ENCODE assay signal across 8 mouse cellular contexts in genomic region chr7:39544242-39545111, GRCm38 (mm10). TPM values are rescaled to one million over a fixed set of nuclear protein-coding genes. Genes with fewer than 3 reads are reported as not detected.
DNase-seq lines count a peak whose midpoint lies in the region; ATAC-seq and TF ChIP-seq lines count a peak whose summit lies in the region.

No protein-coding gene starts in this region.

- WGBS in heart, embryonic 10.5 days = under 1% methylated on average over 43 of the region's 43 CpGs
- 1% methylated on average over 43 of the region's 43 CpGs for WGBS in kidney, embryonic 14.5 days

- peak overlapping the region; percentile 95 for H3K27ac ChIP-seq in heart, embryonic 10.5 days
- H3K27ac ChIP-seq in kidney, embryonic 14.5 days (ENCODE audit: low read depth, low read length) = peak overlapping the region; percentile 94

- peak; percentile 77 for DNase-seq in CD4-positive helper T cell, adult 2 months (ENCODE audit: low read depth, low spot score)
- DNase-seq in brain, embryonic 14.5 days (ENCODE audit: low read depth) = peak; percentile 92
- DNase-seq in heart, embryonic 10.5 days (ENCODE audit: low spot score) = peak; percentile 95
- DNase-seq in liver = peak; percentile 81
- DNase-seq in monocyte, adult 2 months (ENCODE audit: low read depth in 1 of 2, low spot score in 2 of 2) = peak; percentile 38
- peak; percentile 9 to 20 for DNase-seq in spleen, postnatal 14 days (ENCODE audit: low spot score in 2 of 2)

- peak; percentile 57; the same call in 1 of the 2 replicates for TF ChIP-seq CTCF in brain, embryonic 14.5 days (IDR thresholded peaks at IDR 0.05; ENCODE audit: borderline replicate concordance, extremely low read depth, insufficient read depth, insufficient read length)

- H3K36me3 ChIP-seq in erythroblast, embryonic 14.5 days (ENCODE audit: control insufficient read depth) = no peaks in the 10 kb centered on the region
- no peaks in the 10 kb centered on the region for H3K36me3 ChIP-seq in heart, embryonic 10.5 days
- no peaks in the 10 kb centered on the region for H3K36me3 ChIP-seq in kidney, embryonic 14.5 days (ENCODE audit: control insufficient read depth, insufficient read depth, low read length)

- peak; percentile 43; the same call in 1 of the 2 replicates for TF ChIP-seq POLR2A in brain, embryonic 14.5 days (IDR thresholded peaks at IDR 0.05; ENCODE audit: borderline replicate concordance, extremely low read depth, insufficient read depth, insufficient read length, poor library complexity, severe bottlenecking)

- peaks cover 6% of the 10 kb centered on the region for H3K4me1 ChIP-seq in erythroblast, embryonic 14.5 days (ENCODE audit: control insufficient read depth)
- H3K4me1 ChIP-seq in heart, embryonic 10.5 days = 0 out of 2 replicates have a peak, but pooled peaks cover 7% of the 10 kb centered on the region
- H3K4me1 ChIP-seq in kidney, embryonic 14.5 days (ENCODE audit: control insufficient read depth, insufficient read depth, low read length) = no peaks in the 10 kb centered on the region

- peaks cover 9% of the 10 kb centered on the region for H3K27me3 ChIP-seq in erythroblast, embryonic 14.5 days (ENCODE audit: control insufficient read depth)
- H3K27me3 ChIP-seq in heart, embryonic 10.5 days (ENCODE audit: insufficient read depth, poor library complexity, severe bottlenecking) = no peaks in the 10 kb centered on the region
- no peaks in the 10 kb centered on the region for H3K27me3 ChIP-seq in kidney, embryonic 14.5 days (ENCODE audit: control insufficient read depth, insufficient read depth, low read length)

- H3K4me2 ChIP-seq in kidney, embryonic 14.5 days (replicated peaks; ENCODE audit: low read depth, low read length) = peak overlapping the region; percentile 55

- peak overlapping the region; percentile 68 for H3K9ac ChIP-seq in kidney, embryonic 14.5 days (ENCODE audit: low read depth, low read length)

- H3K9me3 ChIP-seq in erythroblast, embryonic 14.5 days (ENCODE audit: control insufficient read depth, low read length) = no peaks in the 10 kb centered on the region
- no peaks in the 10 kb centered on the region for H3K9me3 ChIP-seq in heart, embryonic 10.5 days
- no peaks in the 10 kb centered on the region for H3K9me3 ChIP-seq in kidney, embryonic 14.5 days (ENCODE audit: control insufficient read depth, low read length)

- ATAC-seq in kidney, embryonic 14.5 days (ENCODE audit: low FRiP score, low TSS enrichment) = peak; percentile 98

- H3K4me3 ChIP-seq in erythroblast, embryonic 14.5 days (replicated peaks) = peak overlapping the region; percentile 57
- H3K4me3 ChIP-seq in heart, embryonic 10.5 days = peak overlapping the region; percentile 74
- H3K4me3 ChIP-seq in kidney, embryonic 14.5 days (ENCODE audit: low read length) = peak overlapping the region; percentile 57

RNA-seq across cellular contexts. Expression of gene Zfp619, which starts 26.9 kb away (rescaled TPM):
- 3.9 and 4.5 TPM in 2 replicates for polyA plus RNA-seq in brain, embryonic 14.5 days (2012; rRNA removed)
- not detected in 2 replicates for polyA plus RNA-seq in erythroblast, embryonic 14.5 days (2012)
- 1.7 and 1.9 TPM in 2 replicates for polyA plus RNA-seq in heart, embryonic 10.5 days (2016; fragmentation: Nextera tagmentation; extraction: Ambion mirVana)
- polyA plus RNA-seq in kidney, embryonic 14.5 days (2014; fragmentation: Nextera tagmentation; extraction: Ambion mirVana) = 2.0 and 3.7 TPM in 2 replicates

Comparison
In these comparisons a context has a peak if more than half of its experiments do, and no peak if none do; other contexts are left out.
1. Peak in every context shown above with its lines: DNase-seq, ATAC-seq, H3K4me3 ChIP-seq and H3K27ac ChIP-seq.
2. DNase-seq: peak in every context shown above with its lines; median percentile 95 in heart, embryonic 10.5 days; 92 in brain, embryonic 14.5 days; 81 in liver; 77 in CD4-positive helper T cell, adult 2 months; 38 in monocyte, adult 2 months; 14 in spleen, postnatal 14 days.